Mouse (Mus musculus) heart, adult 2 months (tissue): ENCODE measurements around the gene Wdr45b. TPM values are rescaled to one million over a fixed set of nuclear protein-coding genes. Genes with fewer than 3 reads are reported as not detected.
"Not testable (repeated sequence)": the region's sequence is repeated elsewhere in the genome, so short reads cannot be mapped to it uniquely, and the experiment has no call there.

ENCODE experiments used
- DNase-seq, 2 experiments: peaks; one replicate each; pipeline ENCODE4 v3.0.0; 2021
- H3K27ac ChIP-seq: fragments of 200-600 bp; 2 replicates; pipeline ENCODE4 v1.8.1; 2022
- H3K27me3 ChIP-seq: fragments of 200-500 bp; 2 replicates; pipeline ENCODE4 v1.6.1; 2012; ENCODE audit warnings: mild to moderate bottlenecking, low read length, inconsistent platforms, mixed read lengths; ENCODE audit not compliant: control insufficient read depth, insufficient read depth
- H3K36me3 ChIP-seq: fragments of 200-500 bp; 2 replicates; pipeline ENCODE4 v1.6.1; 2012; ENCODE audit warnings: low read length, inconsistent platforms; ENCODE audit not compliant: control insufficient read depth, insufficient read depth
- H3K4me1 ChIP-seq: fragments of 200-500 bp; 2 replicates; pipeline ENCODE4 v1.6.1; 2011; ENCODE audit warnings: low read length; ENCODE audit not compliant: control insufficient read depth, insufficient read depth
- H3K4me3 ChIP-seq: fragments of 200-600 bp; 2 replicates; pipeline ENCODE4 v1.8.1; 2022
- H3K79me2 ChIP-seq: fragments of 200-500 bp; replicated peaks from 2 replicates; pipeline ENCODE4 v1.6.1; 2012; ENCODE audit warnings: mild to moderate bottlenecking, inconsistent platforms, low read length, moderate library complexity, mixed read lengths; ENCODE audit not compliant: control insufficient read depth, insufficient read depth
- H3K9ac ChIP-seq: fragments of 200-500 bp; 2 replicates; pipeline ENCODE4 v1.6.1; 2012; ENCODE audit warnings: low read depth, mild to moderate bottlenecking, control low read depth, inconsistent platforms, low read length, mixed read lengths
- CTCF ChIP-seq: fragments of 200-600 bp; IDR thresholded peaks from 2 replicates; pipeline ENCODE4 v1.8.1; 2022; ENCODE audit warnings: antibody characterized with exemption, mild to moderate bottlenecking, moderate library complexity
- EP300 ChIP-seq: fragments of 200-500 bp; IDR thresholded peaks from 2 replicates; pipeline ENCODE4 v1.6.1; 2011; ENCODE audit warnings: low read depth, low read length, control low read depth; ENCODE audit not compliant: insufficient read depth
- POLR2A ChIP-seq: fragments of 200-500 bp; IDR thresholded peaks from 2 replicates; pipeline ENCODE4 v1.6.1; 2011; ENCODE audit warnings: mild to moderate bottlenecking, low read depth, low read length, control low read depth; ENCODE audit not compliant: insufficient read depth
- WGBS: fragments of 180-500 bp; shearing (Covaris S2); methylation state at CpG from one replicate; pipeline ENCODE4 v1.1.7; 2018; 5-methylcytosine and 5-hydroxymethylcytosine counted together
- intact Hi-C: fragments of 180-260 bp; cut with DNase I; formaldehyde crosslinking; loops from one replicate; pipeline ENCODE4 v1.15.1; 2025
- polyA plus RNA-seq: library from polyadenylated mRNA; depleted of rRNA; stranded (reverse); fragments of >200 nt; gene quantifications from 2 replicates; pipeline ENCODE4 v1.2.3, GENCODE M21; 2012
- total RNA-seq, 2 experiments: library from RNA; stranded (reverse); gene quantifications; 2 replicates each; pipeline ENCODE4 v1.2.3; 2021

Wdr45b gene
- total and polyA plus RNA-seq, 3 experiments, result 34.4 to 36.9 (median 36.8) TPM

DNA sequence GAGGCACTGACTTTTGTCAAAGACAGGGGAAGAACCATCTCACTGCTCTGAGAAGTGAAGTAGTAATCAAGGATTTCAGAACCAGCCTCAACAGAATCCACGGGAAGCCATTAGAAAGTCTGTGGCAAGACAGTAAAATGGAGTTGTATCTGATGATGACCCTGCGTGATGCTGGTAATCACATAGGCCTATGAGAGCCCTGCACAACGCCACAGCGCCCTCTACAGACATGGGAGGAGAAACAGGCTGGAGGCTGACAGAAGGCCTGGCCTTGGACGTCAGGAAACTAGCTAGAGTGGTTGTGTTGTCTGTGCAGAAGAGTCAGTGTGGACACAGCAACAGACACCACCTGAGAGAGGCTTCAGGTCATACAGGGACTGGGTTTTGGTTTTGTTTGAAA lies 8.0 kb upstream of the Wdr45b start:
- DNase-seq, result no peak
- intact Hi-C loops, result no loop called here
- Histone ChIP-seq H3K4me3 (no peak overlapping the region), H3K4me1 (no peaks in the 10 kb centered on the region), H3K36me3 (no peaks in the 10 kb centered on the region), H3K79me2 (no peaks in the 10 kb centered on the region), H3K27me3 (no peaks in the 10 kb centered on the region), H3K9ac (no peak overlapping the region), H3K27ac (no peak overlapping the region)
- WGBS, result 28% methylated on average over 5 of the region's 5 CpGs
- TF ChIP-seq CTCF (peak; percentile 59), POLR2A (no peak), EP300 (0 out of 2 replicates have a peak, but pooled peaks have one; percentile 20)

DNA sequence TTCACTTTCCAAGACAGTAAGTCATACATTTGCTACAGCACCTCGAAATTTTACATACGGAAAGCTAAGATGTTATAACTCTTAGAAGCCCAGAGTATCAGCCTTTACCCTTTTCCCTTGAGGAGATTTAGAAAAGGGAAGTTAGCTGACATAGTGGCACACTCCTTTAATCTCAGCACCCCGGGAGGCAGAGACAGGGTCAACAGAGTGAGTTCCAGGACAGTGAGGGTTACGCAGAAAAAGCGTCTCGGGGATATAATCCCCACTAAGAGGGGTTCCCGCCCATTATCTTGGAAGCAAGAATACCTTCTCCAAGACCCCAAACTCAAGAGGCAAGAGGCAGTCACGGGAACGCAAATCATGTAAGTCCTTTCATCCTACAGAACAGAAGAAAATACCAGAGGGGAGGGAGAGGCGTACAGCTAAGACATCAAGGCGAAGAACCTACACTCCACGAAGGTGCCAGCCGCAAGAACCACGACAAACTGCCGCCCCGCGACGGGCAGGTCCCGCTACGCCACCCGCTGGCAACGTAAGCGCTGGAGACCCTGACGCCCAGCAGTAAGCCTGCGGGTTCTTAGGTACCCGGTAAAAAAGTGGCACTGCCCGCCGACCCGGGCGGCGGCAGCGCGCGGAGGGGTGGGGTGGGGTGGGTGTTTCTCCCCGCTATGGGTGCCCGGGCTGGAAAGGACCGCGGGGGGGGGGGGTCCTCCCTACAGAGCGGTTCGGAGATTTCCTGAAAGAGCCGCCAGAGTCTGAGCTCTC lies 737 bp downstream of the Wdr45b start:
- peak; percentile 39 to 51 for DNase-seq
- peaks cover 4% of the 10 kb centered on the region; the same call in 1 of the 2 replicates for H3K36me3 ChIP-seq
- no peak for TF ChIP-seq EP300
- TF ChIP-seq POLR2A, result no peak
- TF ChIP-seq CTCF, result peak; percentile 36
- H3K79me2 ChIP-seq, result peaks cover 4% of the 10 kb centered on the region; the same call in 1 of the 2 replicates
- 2% methylated on average over 41 of the region's 41 CpGs for WGBS
- intact Hi-C loops, result loop anchor here (2.0 to 5.0 kb wide), 3 partner anchors 69 to 117 kb away; partner anchors contain the start of genes Fn3krp, Narf and Tbcd
- peak overlapping the region; percentile 95 for H3K9ac ChIP-seq
- peak overlapping the region; percentile 89 for H3K4me3 ChIP-seq
- no peaks in the 10 kb centered on the region for H3K27me3 ChIP-seq
- H3K27ac ChIP-seq, result peak overlapping the region; percentile 98
- peaks cover 11% of the 10 kb centered on the region for H3K4me1 ChIP-seq

DNA sequence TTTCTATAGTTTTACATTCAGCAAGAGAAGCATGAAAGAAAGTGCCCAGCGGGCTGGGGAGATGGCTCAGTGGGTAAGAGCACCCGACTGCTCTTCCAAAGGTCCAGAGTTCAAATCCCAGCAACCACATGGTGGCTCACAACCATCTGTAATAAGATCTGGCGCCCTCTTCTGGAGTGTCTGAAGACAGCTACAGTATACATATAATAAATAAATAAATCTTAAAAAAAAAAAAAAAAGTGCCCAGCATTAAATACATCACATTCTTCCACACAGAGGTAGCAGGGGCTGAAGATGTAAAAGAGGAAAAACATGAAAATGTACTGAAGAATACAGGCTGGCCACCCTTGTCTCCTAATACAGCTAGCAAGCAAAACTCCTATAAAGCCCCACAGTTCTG lies 5.5 kb downstream of the Wdr45b start:
- DNase-seq, H3K4me3 ChIP-seq, H3K79me2 ChIP-seq, H3K9ac ChIP-seq, intact Hi-C loops, H3K27ac ChIP-seq, H3K27me3 ChIP-seq: not testable (repeated sequence)
- Histone ChIP-seq H3K4me1 (peaks cover 11% of the 10 kb centered on the region), H3K36me3 (peaks cover 17% of the 10 kb centered on the region)
- TF ChIP-seq CTCF, result peak; percentile 33
- WGBS, result 89% methylated on average over 3 of the region's 3 CpGs

DNA sequence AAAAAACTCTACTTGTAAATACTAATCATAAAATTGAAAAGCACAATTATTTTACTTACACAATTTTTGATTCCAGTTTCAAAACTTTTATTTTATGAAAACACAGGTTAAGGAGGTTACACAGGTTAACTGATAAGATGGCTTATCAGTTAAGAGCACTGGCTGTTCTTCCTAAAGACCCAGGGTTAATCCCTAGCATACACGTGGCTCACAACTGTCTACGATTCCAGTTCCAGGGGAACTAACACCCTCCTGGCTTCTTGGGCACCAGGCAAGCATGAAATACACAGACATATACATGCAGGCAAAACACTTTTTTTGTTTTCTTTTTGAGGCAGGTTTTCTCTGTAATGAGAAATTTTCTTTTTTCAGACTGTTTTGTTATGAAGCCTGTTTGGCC lies 6.1 kb downstream of the Wdr45b start:
- Histone ChIP-seq H3K27ac (no peak overlapping the region), H3K4me3 (no peak overlapping the region), H3K27me3 (no peaks in the 10 kb centered on the region), H3K9ac (no peak overlapping the region), H3K36me3 (peaks cover 17% of the 10 kb centered on the region), H3K4me1 (peaks cover 12% of the 10 kb centered on the region), H3K79me2 (peaks cover 2% of the 10 kb centered on the region; the same call in 1 of the 2 replicates)
- no peak for TF ChIP-seq CTCF
- no peak for TF ChIP-seq POLR2A
- no peak for TF ChIP-seq EP300
- 89% methylated on average over 2 of the region's 2 CpGs for WGBS
- intact Hi-C loops, result no loop called here
- DNase-seq, result no peak

DNA sequence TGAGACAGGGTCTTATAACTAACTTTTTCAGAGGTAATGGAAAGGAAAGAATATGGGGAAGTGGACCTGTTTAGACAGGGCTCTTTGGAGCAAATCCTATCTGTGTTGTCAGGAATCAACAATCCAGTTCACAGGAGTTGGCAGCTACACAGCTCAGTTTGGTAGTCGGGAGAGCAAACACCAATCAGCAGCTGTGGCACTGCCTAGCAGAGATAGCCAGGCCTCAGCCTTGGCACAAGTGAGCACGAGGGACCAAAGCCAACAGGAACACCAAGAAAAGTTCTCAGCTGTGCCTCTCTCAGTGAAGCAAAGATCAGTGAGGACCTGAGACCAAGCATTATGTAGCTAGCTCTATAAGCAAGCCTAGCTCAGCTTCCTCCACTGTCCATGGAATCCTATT lies 7.2 kb downstream of the Wdr45b start:
- H3K4me1 ChIP-seq, result peaks cover 10% of the 10 kb centered on the region
- no peak for TF ChIP-seq CTCF
- no peak for TF ChIP-seq EP300
- TF ChIP-seq POLR2A, result no peak
- WGBS, result 27% methylated on average over 2 of the region's 2 CpGs
- H3K27ac ChIP-seq, result peak overlapping the region; percentile 28
- peak; percentile 27 to 71 for DNase-seq
- H3K27me3 ChIP-seq, result no peaks in the 10 kb centered on the region
- no peak overlapping the region; the same call in 1 of the 2 replicates for H3K9ac ChIP-seq
- intact Hi-C loops, result no loop called here
- peaks cover 3% of the 10 kb centered on the region; the same call in 1 of the 2 replicates for H3K79me2 ChIP-seq
- no peak overlapping the region for H3K4me3 ChIP-seq
- H3K36me3 ChIP-seq, result peaks cover 15% of the 10 kb centered on the region

DNA sequence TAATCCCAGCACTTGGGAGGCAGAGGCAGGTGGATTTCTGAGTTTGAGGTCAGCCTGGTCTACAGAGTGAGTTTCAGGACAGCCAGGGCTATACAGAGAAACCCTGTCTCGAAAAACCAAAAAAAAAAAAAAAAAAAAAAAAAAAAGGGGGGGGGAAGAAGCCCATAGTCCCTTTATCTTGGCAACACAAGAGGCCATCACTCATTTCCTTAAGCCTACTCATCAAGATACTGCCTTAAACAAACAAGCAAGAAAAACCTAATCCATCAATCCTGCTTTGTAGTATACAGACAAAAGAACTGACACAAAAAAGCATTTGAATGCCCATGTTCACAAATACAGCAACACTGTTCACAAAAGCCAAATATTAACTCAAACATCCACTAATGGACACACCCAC lies 11.8 kb downstream of the Wdr45b start:
- H3K4me3 ChIP-seq, H3K9ac ChIP-seq, H3K4me1 ChIP-seq, DNase-seq, H3K27me3 ChIP-seq, intact Hi-C loops, H3K27ac ChIP-seq, H3K79me2 ChIP-seq: not testable (repeated sequence)
- peaks cover 12% of the 10 kb centered on the region for H3K36me3 ChIP-seq
- 25% methylated on average over 1 of the region's 1 CpGs for WGBS
